Mouse (Mus musculus) limb, embryonic 14.5 days (tissue): ENCODE data around the gene Kcnq2. TPM values are rescaled to one million over a fixed set of nuclear protein-coding genes. Genes with fewer than 3 reads are reported as not detected.

Source experiments
- ATAC-seq: fragments of 200-750 bp; cut with Nextera tagmentation; 2 replicates; pipeline ENCODE4 v1.8.0; 2017; ENCODE audit warnings: low read depth, moderate number of reproducible peaks, moderate TSS enrichment; ENCODE audit not compliant: low FRiP score
- DNase-seq: peaks from one replicate; pipeline ENCODE4 v3.0.0-alpha.2; 2015; ENCODE audit warnings: low spot score
- H3K27ac ChIP-seq: fragments of 300-500 bp; sonication (generic); replicated peaks from 2 replicates; pipeline ENCODE4 v1.5.1; 2014; ENCODE audit warnings: low read depth, mild to moderate bottlenecking, low read length, moderate library complexity, mixed read lengths
- H3K27me3 ChIP-seq: fragments of 300-500 bp; sonication (generic); 2 replicates; pipeline ENCODE4 v1.6.1; 2014; ENCODE audit warnings: low read length, mixed read lengths; ENCODE audit not compliant: control insufficient read depth, insufficient read depth
- H3K36me3 ChIP-seq: fragments of 300-500 bp; sonication (generic); 2 replicates; pipeline ENCODE4 v1.6.1; 2014; ENCODE audit warnings: mild to moderate bottlenecking, low read length, moderate library complexity, mixed read lengths; ENCODE audit not compliant: control insufficient read depth, insufficient read depth
- H3K4me1 ChIP-seq: fragments of 300-500 bp; sonication (generic); 2 replicates; pipeline ENCODE4 v1.6.1; 2014; ENCODE audit warnings: antibody characterized with exemption, low read length, mixed read lengths; ENCODE audit not compliant: control insufficient read depth, insufficient read depth
- H3K4me2 ChIP-seq: fragments of 300-500 bp; sonication (generic); replicated peaks from 2 replicates; pipeline ENCODE4 v1.6.1; 2014; ENCODE audit warnings: low read depth, mild to moderate bottlenecking, low read length, moderate library complexity; ENCODE audit not compliant: severe bottlenecking
- H3K4me3 ChIP-seq: fragments of 300-500 bp; sonication (generic); replicated peaks from 2 replicates; pipeline ENCODE4 v1.5.1; 2014; ENCODE audit warnings: low read length
- H3K9ac ChIP-seq: fragments of 300-500 bp; sonication (generic); 2 replicates; pipeline ENCODE4 v1.6.1; 2014; ENCODE audit warnings: mild to moderate bottlenecking, low read depth, low read length, moderate library complexity; ENCODE audit not compliant: severe bottlenecking
- H3K9me3 ChIP-seq: fragments of 300-500 bp; sonication (generic); 2 replicates; pipeline ENCODE4 v1.6.1; 2016; ENCODE audit warnings: low read length; ENCODE audit not compliant: control insufficient read depth
- POLR2A ChIP-seq: fragments of 200-500 bp; IDR thresholded peaks from 2 replicates; pipeline ENCODE4 v1.8.0; 2012; ENCODE audit warnings: inconsistent platforms, mild to moderate bottlenecking, moderate library complexity, borderline replicate concordance; ENCODE audit not compliant: insufficient read depth, insufficient read length; ENCODE audit errors: extremely low read depth
- WGBS: fragments of 180-500 bp; shearing (Covaris S2); extraction: QIAGEN DNeasy Blood & Tissue Kit; methylation state at CpG from one replicate; pipeline ENCODE4 v1.1.7; 2014; 5-methylcytosine and 5-hydroxymethylcytosine counted together
- polyA plus RNA-seq, 2 experiments: library from polyadenylated mRNA; depleted of rRNA in 1 of 2; stranded (reverse) in 1 of 2; unstranded in 1 of 2; fragments of >200 nt; fragmentation: Nextera tagmentation in 1 of 2; extraction: Ambion mirVana in 1 of 2; gene quantifications; 2 replicates each; pipeline versions ENCODE4 v1.2.1 to v1.2.3; 2012 to 2014

The Kcnq2 gene
- polyA plus RNA-seq (2012; rRNA removed) (0.28 and 0.38 TPM in 2 replicates), polyA plus RNA-seq (2014; fragmentation: Nextera tagmentation; extraction: Ambion mirVana) (0.14 TPM in 1 of 2 replicates, not detected in the other)

DNA sequence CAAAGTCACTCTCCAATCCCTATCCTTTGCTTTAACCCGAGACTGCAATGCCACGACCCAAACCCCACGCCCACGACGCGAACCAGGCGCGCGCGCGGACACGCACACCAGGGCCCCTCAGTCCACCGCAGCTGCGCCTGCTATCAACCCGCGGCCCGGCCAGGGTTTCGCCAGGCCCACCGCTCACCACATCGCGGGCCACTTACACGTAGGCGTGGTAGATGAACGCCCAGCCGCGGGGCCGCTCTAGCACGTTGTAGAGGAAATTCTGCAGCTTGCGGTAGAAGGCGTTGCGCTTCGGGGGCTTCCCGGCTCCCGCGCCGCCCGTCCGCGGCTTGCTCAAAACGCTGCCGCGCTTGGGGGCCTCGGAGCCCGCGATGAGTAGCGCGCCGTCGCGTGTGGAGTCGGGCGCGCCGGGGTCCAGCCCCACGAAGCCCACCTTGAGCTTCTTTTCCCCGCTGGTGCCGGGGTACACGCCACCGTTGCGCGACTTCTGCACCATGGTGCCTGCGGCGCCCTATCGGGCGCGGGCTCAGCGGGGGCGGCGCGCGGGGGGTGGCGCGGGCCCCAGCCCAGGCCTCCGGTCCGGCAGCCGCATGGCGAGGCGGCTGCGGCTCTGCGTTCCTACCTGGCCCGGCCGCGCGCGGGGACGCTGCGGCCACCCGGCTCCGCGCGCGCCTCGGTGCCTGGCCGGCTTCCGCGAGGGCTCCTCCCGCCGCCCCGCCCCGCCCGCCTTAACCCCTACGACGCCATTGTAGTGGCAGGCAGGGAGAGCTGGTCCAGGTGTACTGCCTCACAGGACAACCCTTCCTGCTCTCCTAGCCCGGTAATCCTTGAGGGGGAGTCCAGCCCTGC, at the start of gene Kcnq2:
Kcnq2 (minus strand) TSS at position 710 of the 855 bp plus-strand sequence.
- no peak within 1 kb of the TSS for H3K9ac ChIP-seq
- H3K4me2 ChIP-seq: peak within 1 kb of the TSS; percentile 56
- no peak within 1 kb of the TSS for H3K27ac ChIP-seq
- peak within 1 kb of the TSS; percentile 38 for H3K4me3 ChIP-seq
- ATAC-seq (no peak), DNase-seq (no peak)
- WGBS: 1% methylated on average over 86 of the region's 104 CpGs
- no peak for TF ChIP-seq POLR2A
- peaks cover 39% of the 10 kb centered on the region for H3K27me3 ChIP-seq
- no peaks in the 10 kb centered on the region for H3K36me3 ChIP-seq
- no peaks in the 10 kb centered on the region for H3K9me3 ChIP-seq
- H3K4me1 ChIP-seq: peaks cover 6% of the 10 kb centered on the region

DNA sequence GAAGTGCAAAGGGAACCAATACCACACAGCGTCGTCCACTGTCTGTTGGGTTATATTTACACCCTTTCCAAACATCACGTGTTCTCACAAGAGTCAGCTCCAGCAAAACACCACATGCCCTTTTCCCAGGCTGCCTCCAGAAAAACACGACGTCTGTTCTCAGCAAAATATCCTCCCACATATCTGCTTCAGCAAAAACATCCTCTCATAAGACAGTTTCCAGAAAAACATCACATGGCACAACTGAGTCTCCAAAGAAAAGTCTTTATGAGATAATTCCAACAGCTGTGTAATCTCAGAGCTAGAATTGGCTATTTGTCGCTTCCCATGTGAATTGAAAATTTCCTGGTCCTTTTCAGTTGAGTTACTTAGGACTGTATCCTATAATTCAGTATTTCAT, 45.8 kb upstream of the Kcnq2 start:
- no peaks in the 10 kb centered on the region for H3K4me1 ChIP-seq
- H3K27ac ChIP-seq: no peak overlapping the region
- 83% methylated on average over 6 of the region's 6 CpGs for WGBS
- no peaks in the 10 kb centered on the region for H3K9me3 ChIP-seq
- no peak for ATAC-seq
- no peak for DNase-seq
- H3K27me3 ChIP-seq: no peaks in the 10 kb centered on the region
- no peak overlapping the region for H3K9ac ChIP-seq
- no peaks in the 10 kb centered on the region for H3K36me3 ChIP-seq
- TF ChIP-seq POLR2A: no peak
- no peak overlapping the region for H3K4me2 ChIP-seq
- no peak overlapping the region for H3K4me3 ChIP-seq

DNA sequence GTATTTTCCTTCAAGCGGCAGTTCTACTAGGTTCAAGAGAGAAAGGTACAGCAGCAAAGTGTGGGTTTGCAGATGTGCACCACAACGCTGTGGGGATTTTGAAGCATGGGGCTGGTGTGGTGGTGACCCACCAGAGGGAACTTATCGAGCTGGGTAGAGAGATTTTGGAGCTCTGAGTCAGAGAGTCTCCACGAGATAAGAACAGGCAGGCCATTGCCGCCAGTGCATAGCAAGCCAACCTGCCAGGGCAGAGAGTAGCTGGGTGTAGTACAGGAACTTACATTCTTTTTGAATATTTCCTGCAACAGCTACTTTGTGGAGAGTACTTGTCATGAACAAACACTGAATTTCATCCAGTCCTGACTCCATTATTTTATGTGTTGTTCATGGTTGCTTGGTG, 43.4 kb upstream of the Kcnq2 start:
- H3K27ac ChIP-seq: no peak overlapping the region
- no peaks in the 10 kb centered on the region for H3K4me1 ChIP-seq
- no peak for TF ChIP-seq POLR2A
- no peaks in the 10 kb centered on the region for H3K9me3 ChIP-seq
- H3K4me3 ChIP-seq: no peak overlapping the region
- H3K4me2 ChIP-seq: no peak overlapping the region
- no peak overlapping the region for H3K9ac ChIP-seq
- H3K27me3 ChIP-seq: no peaks in the 10 kb centered on the region
- ATAC-seq (no peak), DNase-seq (no peak)
- H3K36me3 ChIP-seq: no peaks in the 10 kb centered on the region
- 80% methylated on average over 5 of the region's 5 CpGs for WGBS

DNA sequence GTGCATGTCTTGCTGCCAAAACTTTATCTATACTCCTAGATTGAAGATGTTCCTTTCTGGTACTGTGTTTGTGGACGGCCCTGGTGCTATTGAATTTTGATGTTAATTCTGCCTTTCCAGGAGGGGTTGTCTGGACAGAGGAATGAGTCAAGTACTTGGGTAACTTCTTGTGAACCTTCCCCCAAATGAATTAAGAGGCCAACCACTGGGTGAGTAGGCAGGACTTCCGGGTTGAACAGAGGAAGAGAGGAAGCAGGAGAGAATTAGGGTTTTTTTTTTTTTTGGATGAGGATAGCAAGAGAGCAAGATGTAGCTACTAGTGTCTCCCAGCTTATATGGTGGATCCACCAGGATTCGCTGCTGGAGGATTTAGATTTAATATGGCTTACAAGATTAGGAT, 42.9 kb upstream of the Kcnq2 start:
- ATAC-seq: no peak
- no peaks in the 10 kb centered on the region for H3K9me3 ChIP-seq
- WGBS: 78% methylated on average over 3 of the region's 3 CpGs

DNA sequence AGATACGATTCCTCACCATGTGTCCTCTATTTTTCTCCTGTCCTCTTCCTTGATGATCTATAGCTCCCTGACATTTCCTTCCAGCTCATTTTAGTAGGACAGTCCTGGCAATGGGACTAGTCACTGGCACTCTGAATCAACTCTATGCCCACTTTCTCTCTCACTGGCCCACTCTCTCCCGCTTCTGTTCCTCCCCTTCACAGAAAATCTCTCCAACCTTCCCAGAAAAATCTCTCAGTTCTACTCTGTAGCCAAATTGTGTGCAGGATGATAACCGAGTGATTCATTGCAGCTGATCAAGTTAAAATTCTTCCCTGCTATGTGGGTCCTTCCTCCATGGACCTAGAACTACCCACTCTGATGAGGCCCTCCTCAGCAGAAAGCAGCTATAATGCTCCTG, 39.5 kb upstream of the Kcnq2 start:
- H3K4me2 ChIP-seq: no peak overlapping the region
- H3K27ac ChIP-seq: no peak overlapping the region
- H3K4me1 ChIP-seq: no peaks in the 10 kb centered on the region
- H3K9me3 ChIP-seq: no peaks in the 10 kb centered on the region
- WGBS: 83% methylated on average over 3 of the region's 3 CpGs
- H3K36me3 ChIP-seq: no peaks in the 10 kb centered on the region
- H3K9ac ChIP-seq: no peak overlapping the region
- no peaks in the 10 kb centered on the region for H3K27me3 ChIP-seq
- TF ChIP-seq POLR2A: no peak
- ATAC-seq: no peak
- no peak overlapping the region for H3K4me3 ChIP-seq
- no peak for DNase-seq

More for the DNA sequence above, 42.9 kb upstream of the Kcnq2 start:
- no peaks in the 10 kb centered on the region for H3K27me3 ChIP-seq
- no peak overlapping the region for H3K27ac ChIP-seq
- H3K4me1 ChIP-seq: no peaks in the 10 kb centered on the region
- no peaks in the 10 kb centered on the region for H3K36me3 ChIP-seq
- no peak overlapping the region for H3K4me2 ChIP-seq
- H3K4me3 ChIP-seq: no peak overlapping the region
- no peak overlapping the region for H3K9ac ChIP-seq
- DNase-seq: no peak
- no peak for TF ChIP-seq POLR2A
